Mouse (Mus musculus): ENCODE measurements around the gene Galnt14.

- TF ChIP-seq POLR2A (IDR thresholded peaks at IDR 0.05; ENCODE audit: borderline replicate concordance, control insufficient read depth, low read depth, low read length) (no peak), CTCF (IDR thresholded peaks at IDR 0.05; ENCODE audit: control insufficient read depth, insufficient read depth, low read length) (peak; percentile 41; the same call in 1 of the 2 replicates)
Measured at GRCm38 (mm10) chr17:73710042-73710911, at the start of gene Galnt14.
